Mouse (Mus musculus) kidney, adult 8-10 months (tissue): ENCODE measurements around the gene Frk.
A peak's percentile ranks its signal among the peaks of the same experiment; 100 is the strongest.
"Not testable (repeated sequence)": the region's sequence is repeated elsewhere in the genome, so short reads cannot be mapped to it uniquely, and the experiment has no call there.

Experiments
- DNase-seq, 2 experiments: peaks; one replicate each; pipeline ENCODE4 v3.0.0; 2022

Frk gene

GRCm38 (mm10) chr10:34483297-34484013 is at the start of gene Frk:
Gene Frk, plus strand, starts transcription at chr10:34483399.
- peak; percentile 64 to 74 for DNase-seq

GRCm38 (mm10) chr10:34434191-34434590 is 49.0 kb upstream of the Frk start:
- DNase-seq: not testable (repeated sequence)

- no peak for DNase-seq
These were observed 33.7 kb upstream of the Frk start for GRCm38 (mm10) chr10:34449469-34449868.

GRCm38 (mm10) chr10:34461451-34461850 is 21.7 kb upstream of the Frk start:
- DNase-seq: no peak

GRCm38 (mm10) chr10:34464321-34464720 is 18.9 kb upstream of the Frk start:
- DNase-seq: no peak

- no peak for DNase-seq
These were observed 14.2 kb upstream of the Frk start for GRCm38 (mm10) chr10:34469037-34469436.

- no peak for DNase-seq
These were observed 3.2 kb upstream of the Frk start for GRCm38 (mm10) chr10:34479942-34480455.

GRCm38 (mm10) chr10:34484014-34484411 is 814 bp downstream of the Frk start:
- peak; percentile 17 to 46 for DNase-seq

- peak; percentile 23 to 49 for DNase-seq
These were observed 1.9 kb downstream of the Frk start for GRCm38 (mm10) chr10:34485079-34485478.

- no peak for DNase-seq
These were observed 24.6 kb downstream of the Frk start for GRCm38 (mm10) chr10:34507807-34508206.

- no peak for DNase-seq
These were observed 25.4 kb downstream of the Frk start for GRCm38 (mm10) chr10:34508593-34508992.

- no peak for DNase-seq
These were observed 26.1 kb downstream of the Frk start for GRCm38 (mm10) chr10:34509256-34509655.

- DNase-seq: peak in 1 of 2 experiments; percentile 6
These were observed 28.0 kb downstream of the Frk start for GRCm38 (mm10) chr10:34511192-34511591.

- DNase-seq: no peak
These were observed 29.4 kb downstream of the Frk start for GRCm38 (mm10) chr10:34512551-34512950.

- no peak for DNase-seq
These were observed 42.4 kb downstream of the Frk start for GRCm38 (mm10) chr10:34525598-34525997.

- no peak for DNase-seq
These were observed 48.6 kb downstream of the Frk start for GRCm38 (mm10) chr10:34531766-34532165.

- peak in 1 of 2 experiments; percentile 24 for DNase-seq
These were observed 49.3 kb downstream of the Frk start for GRCm38 (mm10) chr10:34532507-34532906.

- DNase-seq: no peak
These were observed 57.5 kb downstream of the Frk start for GRCm38 (mm10) chr10:34540687-34541086.

GRCm38 (mm10) chr10:34541717-34542490 is 58.7 kb downstream of the Frk start:
- no peak for DNase-seq

GRCm38 (mm10) chr10:34550612-34551011 is 67.4 kb downstream of the Frk start:
- DNase-seq: no peak

GRCm38 (mm10) chr10:34551636-34552035 is 68.4 kb downstream of the Frk start:
- DNase-seq: no peak

- peak in 1 of 2 experiments; percentile 1 for DNase-seq
These were observed 80.4 kb downstream of the Frk start for GRCm38 (mm10) chr10:34563518-34564176.

GRCm38 (mm10) chr10:34615474-34615873 is 132.3 kb downstream of the Frk start:
- DNase-seq: no peak
